Mouse (Mus musculus) urinary bladder, postnatal 25 days (tissue): ENCODE results near the gene Pcsk7.

Experiments
- DNase-seq: peaks from one replicate; pipeline ENCODE4 v3.0.0; 2022; ENCODE audit warnings: low spot score

Pcsk7 gene

DNA sequence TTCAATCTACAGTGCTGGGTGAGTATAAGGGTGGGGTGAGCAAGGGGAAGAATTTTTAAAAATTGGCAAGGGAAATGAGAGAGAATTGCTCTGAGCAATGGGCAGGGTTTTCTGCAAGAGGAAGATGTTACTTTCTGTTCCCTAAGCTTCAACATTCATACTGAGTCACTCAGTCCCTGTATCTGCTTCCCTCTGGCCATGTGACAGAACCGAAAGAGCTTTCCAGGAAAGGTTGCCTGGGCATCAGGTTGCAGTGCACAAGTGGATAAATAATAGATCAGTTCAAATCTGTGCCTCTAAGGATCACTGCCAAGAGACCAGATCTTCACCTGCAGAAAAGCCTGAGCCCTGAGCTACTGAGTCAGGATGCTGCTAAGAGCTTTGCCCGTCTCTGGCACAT, 55.6 kb downstream of the Pcsk7 start:
- no peak for DNase-seq

DNA sequence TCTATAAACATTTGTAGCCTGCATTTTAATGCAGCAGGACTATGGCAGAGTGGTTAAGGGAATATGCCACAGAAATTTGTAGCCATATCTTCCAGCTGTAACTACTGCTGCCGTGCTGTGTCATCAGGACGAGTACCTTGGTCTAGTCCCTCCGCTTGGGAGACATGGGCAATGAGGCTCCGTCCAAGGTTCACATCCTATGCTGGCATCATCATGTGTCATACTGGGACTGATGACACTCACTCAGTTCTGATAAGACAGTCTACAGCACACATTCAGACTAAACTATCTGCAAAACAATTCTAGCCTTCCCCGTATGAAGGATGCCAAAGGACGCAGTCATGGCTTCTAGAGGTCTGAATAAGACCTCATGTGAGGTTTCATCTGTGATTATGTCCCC, 57.3 kb downstream of the Pcsk7 start:
- no peak for DNase-seq

DNA sequence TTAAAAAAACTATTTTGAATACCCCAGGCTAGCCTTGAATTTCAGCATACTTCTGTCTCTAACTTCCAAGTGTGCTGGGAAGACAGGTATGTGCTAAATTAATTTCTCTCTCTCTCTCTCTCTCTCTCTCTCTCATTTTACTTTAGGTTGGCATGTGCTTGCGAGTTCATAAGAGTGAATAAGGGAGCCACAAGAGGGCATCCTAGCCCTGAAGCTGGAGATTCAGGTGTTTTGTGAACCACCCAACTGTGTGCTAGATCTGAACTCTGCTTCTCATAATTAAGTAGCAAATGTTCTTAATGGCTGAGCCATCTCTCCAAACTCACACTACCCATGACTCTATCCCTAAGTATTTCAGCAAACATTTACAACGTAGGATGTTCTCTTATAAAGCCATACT, 70.6 kb downstream of the Pcsk7 start:
- no peak for DNase-seq
